Mouse (Mus musculus): ENCODE data around the gene Ppp1r13b. TPM values are rescaled to one million over a fixed set of nuclear protein-coding genes. Genes with fewer than 3 reads are reported as not detected.

The Ppp1r13b gene
- total RNA-seq, 2 experiments from 2014 or later, result 13.8 to 18.8 TPM

GRCm38 (mm10) chr12:111829447-111829846, 78.5 kb downstream of the Ppp1r13b start:
- DNase-seq, result no peak

GRCm38 (mm10) chr12:111827556-111827955, 80.4 kb downstream of the Ppp1r13b start:
- peak in 1 of 2 experiments; percentile 45 for DNase-seq

- DNase-seq, result no peak
These were observed 86.0 kb downstream of the Ppp1r13b start for GRCm38 (mm10) chr12:111821931-111822330.

GRCm38 (mm10) chr12:111820708-111821107, 87.2 kb downstream of the Ppp1r13b start:
- no peak for DNase-seq

- DNase-seq, result peak; percentile 32 to 72
These were observed 88.0 kb downstream of the Ppp1r13b start for GRCm38 (mm10) chr12:111819936-111820335.

- peak; percentile 41 to 58 for DNase-seq
These were observed 89.9 kb downstream of the Ppp1r13b start for GRCm38 (mm10) chr12:111817991-111818390.

- DNase-seq, result peak in 1 of 2 experiments; percentile 25
These were observed 90.9 kb downstream of the Ppp1r13b start for GRCm38 (mm10) chr12:111816967-111817366.

GRCm38 (mm10) chr12:111816528-111816927, 91.4 kb downstream of the Ppp1r13b start:
- DNase-seq, result peak; percentile 42 to 60

GRCm38 (mm10) chr12:111814769-111815762, 92.8 kb downstream of the Ppp1r13b start:
- peak in 1 of 2 experiments; percentile 19 for DNase-seq

GRCm38 (mm10) chr12:111813766-111814617, 93.9 kb downstream of the Ppp1r13b start, which contains the start of the genes Xrcc3 and Zfyve21:
TSS of gene Xrcc3 (minus strand) at chr12:111813873.
TSS of gene Zfyve21 (plus strand) at chr12:111814170.
- peak; percentile 97 to 98 for DNase-seq

GRCm38 (mm10) chr12:111813111-111813765, 94.7 kb downstream of the Ppp1r13b start:
- DNase-seq, result peak; percentile 74 to 79

- DNase-seq, result peak; percentile 19 to 47
These were observed 95.3 kb downstream of the Ppp1r13b start for GRCm38 (mm10) chr12:111812611-111813010.

GRCm38 (mm10) chr12:111812075-111812474, 95.8 kb downstream of the Ppp1r13b start:
- no peak for DNase-seq

- DNase-seq, result peak; percentile 83 to 89
These were observed 98.1 kb downstream of the Ppp1r13b start for GRCm38 (mm10) chr12:111809762-111810161.

- DNase-seq, result no peak
These were observed 99.1 kb downstream of the Ppp1r13b start for GRCm38 (mm10) chr12:111808775-111809174.

- no peak for DNase-seq
These were observed 104.4 kb downstream of the Ppp1r13b start for GRCm38 (mm10) chr12:111803538-111803937.

GRCm38 (mm10) chr12:111800459-111801183, 107.3 kb downstream of the Ppp1r13b start:
- no peak for DNase-seq

- DNase-seq, result no peak
These were observed 109.4 kb downstream of the Ppp1r13b start for GRCm38 (mm10) chr12:111798493-111798892.

GRCm38 (mm10) chr12:111797251-111797650, 110.7 kb downstream of the Ppp1r13b start:
- DNase-seq, result no peak

GRCm38 (mm10) chr12:111795180-111795895, 112.6 kb downstream of the Ppp1r13b start:
- no peak for DNase-seq

All from adrenal gland, postnatal 36 days (tissue).